Mouse (Mus musculus) urinary bladder, adult 18-20 months (tissue): ENCODE results near the gene Mecom.
A peak's percentile ranks its signal among the peaks of the same experiment; 100 is the strongest.

Experiments used
- DNase-seq, 2 experiments: peaks; one replicate each; pipeline ENCODE4 v3.0.0; 2022; ENCODE audit warnings: low spot score in 2 of 2, mixed read lengths in 2 of 2

The Mecom gene

DNA sequence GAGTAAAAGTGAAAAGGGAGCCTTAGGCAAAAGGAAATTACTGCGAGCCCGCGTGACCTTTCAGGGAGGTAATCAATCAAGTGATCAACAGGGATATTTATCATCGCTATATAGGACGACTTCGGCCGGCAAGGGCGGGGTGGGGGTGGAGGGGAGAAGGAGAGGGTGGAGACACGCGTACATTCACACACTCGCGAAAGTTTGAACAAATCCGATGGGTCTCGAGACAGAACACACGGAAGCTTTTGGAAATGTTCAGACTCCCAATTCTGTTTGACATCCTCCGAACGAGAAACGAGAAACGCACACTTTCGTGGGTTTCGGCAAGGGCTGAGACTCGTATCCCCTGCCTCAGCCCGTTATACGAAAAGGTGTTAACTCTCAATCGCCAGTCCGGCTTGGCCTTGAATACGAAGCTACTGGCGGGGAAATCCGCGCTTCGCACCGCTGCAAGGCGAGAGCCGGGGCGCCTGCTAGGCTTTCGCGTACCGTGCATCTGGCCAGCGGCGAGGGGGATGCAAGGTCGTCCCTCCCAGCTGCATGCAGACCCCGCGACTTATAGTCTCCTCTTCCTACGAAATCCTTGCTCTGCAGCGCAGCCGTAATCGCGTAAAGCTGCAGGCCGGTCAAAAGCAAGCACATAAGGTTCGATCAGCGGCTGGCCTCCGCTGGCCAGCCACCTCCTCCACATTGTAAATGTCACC, 33.6 kb downstream of the Mecom start:
- DNase-seq = no peak

DNA sequence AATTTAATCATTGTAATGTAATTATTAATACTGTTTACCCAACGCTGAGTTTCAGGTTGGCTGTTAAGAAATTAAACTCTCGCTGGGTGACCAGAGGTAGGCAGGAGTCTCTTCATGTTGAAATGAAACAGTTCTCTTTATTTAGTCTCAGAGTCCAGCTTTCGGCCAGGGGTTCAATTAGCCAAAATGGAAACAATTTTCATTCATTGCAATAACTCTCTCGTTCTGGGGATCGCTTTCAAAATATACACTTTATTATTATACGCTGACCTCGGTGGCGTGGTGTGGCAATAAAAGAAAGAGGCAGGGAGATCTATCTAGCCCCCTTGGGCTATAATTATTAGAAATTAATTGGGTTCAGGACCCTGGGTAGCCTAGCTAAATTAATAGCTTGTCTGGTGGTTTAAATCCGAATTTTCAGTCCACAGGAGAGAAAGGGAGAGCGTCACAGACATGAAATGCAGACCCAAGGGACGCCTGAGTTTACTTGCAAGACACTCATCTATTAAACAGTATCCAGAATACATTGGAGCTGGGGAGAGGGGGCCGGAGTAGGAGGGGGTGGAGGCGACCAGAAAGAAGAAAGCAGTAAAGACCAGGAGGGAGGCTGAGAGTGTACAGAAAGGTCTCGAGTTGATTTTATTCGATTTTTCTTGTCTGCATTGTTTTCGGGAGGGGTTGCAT, 34.4 kb downstream of the Mecom start:
- DNase-seq = no peak

DNA sequence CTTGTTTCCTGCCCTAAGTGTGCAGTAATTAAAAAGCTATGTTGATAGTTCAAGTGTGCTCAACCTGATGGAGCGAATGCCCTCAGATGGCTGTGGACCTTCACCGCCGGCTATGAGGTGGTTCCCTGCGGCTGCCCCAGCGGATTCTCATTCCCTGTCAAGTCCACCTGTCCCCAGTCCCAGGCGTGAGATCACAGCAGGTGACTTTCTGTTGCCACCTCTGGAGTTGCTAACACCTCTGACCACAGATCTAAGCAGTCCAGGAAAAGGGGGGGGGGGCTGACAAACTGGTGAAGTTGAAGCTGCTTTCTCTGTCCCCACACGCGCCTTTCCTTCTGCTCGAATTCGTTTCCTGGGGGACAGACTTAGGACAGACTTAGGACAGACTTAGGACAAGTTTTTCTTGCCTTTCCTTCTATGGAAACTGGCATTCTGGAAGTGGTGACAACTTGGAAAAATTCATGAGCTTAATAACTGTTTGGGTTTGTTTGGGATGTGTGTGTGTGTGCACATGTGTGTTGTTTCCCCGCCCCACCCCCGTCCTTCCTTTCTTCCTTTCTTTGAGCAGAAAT, 35.3 kb downstream of the Mecom start:
- DNase-seq = no peak

DNA sequence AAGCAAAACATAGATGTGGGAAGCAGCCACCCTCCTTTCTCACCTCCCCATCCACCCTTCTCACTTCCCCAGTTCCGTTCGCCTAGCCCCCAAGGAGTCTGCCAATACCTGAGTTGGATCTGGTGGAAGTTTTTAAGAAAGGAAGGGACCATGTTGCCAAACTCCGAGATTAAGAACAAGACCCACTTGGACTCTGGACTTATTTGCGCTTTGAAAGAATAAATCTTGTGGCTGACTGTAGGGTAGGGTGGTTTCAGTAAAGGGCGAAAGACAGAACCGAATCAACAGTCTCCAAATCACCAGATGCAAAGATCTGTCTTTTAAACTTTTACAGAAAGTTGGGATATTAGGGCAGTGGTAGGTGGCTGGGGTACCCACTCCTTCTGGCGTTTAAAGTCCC, 36.0 kb downstream of the Mecom start:
- DNase-seq = no peak

DNA sequence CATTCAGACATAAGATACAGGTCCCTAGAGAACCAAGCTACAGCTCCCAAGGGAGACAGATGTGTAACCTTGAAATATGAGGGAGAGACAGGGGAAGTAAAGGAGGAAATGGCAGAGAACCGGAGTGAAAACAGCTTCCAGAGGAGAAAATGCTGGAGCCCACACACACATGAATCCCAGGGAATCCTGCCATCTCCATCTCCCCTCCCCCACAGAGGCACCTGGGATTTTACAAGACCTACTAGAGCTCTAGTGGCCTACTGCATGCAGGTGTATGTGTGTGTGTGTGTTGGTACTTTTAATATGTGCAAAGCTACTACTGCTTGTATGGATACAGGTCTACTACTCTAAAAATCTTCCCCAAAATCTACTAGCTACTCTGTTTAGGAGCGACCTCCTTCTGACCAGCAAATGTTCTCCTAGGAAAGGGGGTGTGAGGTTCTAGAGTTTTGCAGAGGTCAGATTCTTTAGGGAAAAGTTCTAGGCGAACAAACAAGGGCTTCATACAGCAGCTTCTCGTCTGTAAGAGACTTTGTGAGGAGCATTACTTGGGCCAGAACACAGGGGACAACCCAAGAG, 36.7 kb downstream of the Mecom start:
- no peak for DNase-seq

DNA sequence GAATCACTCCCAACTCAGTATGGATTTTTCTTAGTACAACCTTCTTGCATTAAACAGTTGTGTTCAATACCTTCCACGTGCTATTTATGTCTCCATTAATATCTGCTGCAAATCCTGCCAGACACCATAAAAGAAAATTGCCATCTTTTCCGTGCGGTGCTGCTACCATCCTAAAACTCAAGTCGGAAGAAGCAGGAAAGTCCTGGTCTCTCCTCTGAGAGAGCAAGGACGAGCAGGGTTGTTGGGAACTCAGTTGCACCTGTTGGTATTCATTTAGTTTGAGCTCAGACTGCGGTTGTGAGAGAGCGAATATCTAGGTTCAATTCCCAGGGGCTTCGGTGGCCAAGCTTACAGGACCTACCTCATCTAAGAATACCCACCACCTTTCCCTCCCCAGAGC, 37.2 kb downstream of the Mecom start:
- no peak for DNase-seq

DNA sequence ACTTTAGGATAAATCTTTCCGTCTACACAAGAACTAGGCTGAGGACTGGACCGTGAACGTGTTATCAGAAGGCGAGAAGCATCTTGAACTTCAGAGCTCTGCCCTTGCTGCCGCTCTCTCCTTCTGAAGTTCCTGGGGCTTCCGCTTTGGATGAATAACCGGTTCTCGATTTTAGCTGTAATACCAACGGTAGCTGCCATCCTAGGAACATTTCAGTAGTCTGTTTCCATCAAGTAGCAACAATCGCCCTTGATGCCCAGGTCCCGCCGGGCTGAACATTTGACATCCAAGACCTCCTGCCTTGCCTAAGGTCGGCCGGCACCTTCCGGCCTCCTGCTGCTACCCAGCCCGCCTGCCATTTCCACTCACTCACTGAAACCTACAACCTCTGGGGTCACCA, 37.7 kb downstream of the Mecom start:
- DNase-seq = no peak

DNA sequence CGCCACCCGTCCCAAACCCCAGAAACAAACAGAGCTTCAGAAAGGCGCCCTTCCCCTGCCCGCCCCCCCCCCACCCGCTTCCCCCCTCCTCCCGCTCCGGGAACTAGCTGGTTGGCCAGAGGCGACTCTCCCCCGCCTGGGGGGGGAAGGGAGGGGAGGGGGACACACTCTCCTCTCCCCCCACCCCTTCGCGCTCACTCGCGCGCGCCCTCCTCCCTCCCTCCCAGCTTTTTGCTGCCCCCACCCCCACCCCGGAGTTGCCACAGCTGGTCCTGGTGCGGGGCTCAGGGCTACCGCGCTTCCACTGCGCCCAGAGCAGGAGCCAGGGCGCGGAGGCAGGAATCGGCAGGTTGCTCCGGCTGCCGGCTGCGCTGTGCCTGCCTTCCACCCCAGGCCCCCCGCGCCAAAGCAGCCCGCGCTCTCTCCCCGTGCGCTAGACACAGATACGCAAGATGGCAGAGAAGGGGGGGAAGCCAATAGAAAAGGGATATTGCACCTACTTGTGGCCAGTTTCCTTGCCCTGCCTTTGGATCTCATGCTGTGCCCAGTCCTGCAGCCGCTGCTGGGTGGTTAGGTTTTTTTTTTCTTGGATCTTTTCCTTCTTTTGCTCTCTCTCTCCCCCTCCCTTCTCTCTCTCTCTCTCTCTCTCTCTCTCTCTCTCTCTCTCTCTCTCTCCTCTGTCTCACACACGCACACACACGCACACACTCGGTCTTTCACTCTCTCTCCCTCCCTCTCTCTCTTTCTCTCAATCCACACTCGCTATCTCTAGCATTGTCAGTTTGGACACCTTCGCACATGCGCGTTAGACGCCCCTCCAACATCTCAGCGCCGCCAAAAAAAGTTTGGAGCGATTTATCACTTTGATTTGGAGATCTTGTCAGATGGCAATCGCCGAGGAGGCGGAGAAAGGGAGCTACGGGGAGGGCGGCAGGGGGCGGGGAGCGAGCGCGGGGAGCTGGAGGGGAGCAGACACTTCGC, 38.6 kb downstream of the Mecom start:
- DNase-seq = peak in 1 of 2 experiments; percentile 44

DNA sequence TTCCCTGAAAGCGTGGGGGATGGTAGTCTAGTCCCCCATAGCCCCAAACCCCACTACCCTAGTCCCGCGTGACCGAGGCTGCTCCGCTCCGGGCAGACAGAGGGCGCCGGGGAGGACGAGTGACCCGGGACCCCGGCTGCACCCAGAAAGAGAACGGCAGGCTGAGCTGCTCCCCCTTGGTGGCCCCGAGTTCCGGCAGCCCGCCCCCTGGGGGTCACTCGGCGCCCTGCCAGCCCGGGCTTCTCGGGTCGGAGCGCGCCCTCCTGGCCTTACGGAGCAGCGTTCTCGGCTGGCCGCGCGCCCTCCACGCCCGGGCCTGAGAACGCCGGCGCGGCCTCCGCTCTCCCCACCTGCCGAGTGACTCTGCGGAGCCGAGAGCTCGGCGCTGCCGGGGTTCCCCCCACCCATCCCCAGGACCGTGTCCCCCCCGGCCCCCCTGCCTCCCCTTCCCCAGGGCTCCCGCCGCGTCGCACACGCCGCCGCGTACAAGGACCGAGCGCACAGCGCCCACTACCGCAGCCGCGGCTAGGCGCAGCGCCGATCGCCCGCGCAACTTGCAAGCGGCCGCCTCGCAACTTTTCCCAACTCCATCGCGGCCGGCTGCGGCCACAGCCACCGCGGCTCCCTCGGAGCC, 39.4 kb downstream of the Mecom start:
- DNase-seq = peak; percentile 63 to 79

DNA sequence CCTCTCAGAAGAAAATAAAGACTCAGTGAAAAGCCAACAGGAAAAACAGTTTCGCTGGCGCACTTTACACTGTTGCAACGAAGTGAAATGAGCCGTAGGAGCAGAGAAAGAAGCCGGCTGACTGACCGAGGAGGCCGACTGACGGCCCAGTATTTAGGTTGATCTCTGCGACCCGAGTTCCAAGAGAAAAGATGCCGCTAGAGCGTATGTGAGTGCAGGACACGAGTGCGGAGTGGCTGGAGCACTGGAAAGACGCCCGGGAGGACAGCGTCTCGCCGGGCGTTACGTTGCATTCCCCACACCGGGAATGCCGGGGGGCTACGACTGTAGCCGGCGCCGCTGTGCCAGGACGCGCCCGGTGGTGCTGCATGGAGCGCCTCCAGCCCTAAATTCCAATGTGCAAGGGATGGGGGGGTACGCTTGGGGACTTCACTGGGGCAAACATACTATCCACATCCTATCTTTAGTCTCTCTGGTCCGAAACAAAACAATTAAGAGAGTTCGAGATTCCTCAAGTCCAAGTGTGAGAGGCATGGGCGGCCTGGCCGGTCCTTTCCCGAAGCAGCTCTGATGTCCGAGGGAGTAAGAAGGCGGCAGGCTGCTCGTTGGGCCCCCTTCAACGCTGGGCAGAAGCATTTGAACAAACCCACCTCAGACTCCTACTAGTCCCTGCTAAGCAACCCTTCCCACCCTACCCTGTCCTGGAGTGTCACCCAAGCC, 40.1 kb downstream of the Mecom start:
- DNase-seq = peak in 1 of 2 experiments; percentile 9

DNA sequence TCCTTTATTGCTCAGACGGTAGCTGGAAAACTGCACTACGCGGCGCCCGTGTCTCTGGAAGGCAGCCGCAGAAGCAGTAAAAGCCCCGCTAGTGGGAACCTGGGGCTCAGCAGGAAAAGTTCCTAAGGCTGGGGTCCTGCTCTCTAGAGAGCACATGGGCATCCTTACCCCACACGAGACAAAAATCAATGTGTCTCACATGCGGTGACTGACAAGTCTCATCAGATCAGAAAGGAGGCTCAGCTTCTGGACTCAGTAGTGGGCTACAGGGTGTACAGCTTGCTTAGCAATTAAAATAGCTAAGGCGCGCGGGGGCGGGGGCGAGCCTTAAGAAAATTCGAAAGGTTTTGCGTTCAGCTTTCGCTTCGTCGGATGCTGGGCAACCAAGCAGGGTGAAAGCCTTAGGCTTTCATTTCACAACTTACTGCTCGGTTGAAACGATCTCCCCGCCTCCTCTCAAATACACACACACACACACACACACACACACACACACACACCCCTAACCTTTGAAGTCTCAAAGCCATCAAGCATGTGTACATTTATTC, 40.7 kb downstream of the Mecom start:
- peak in 1 of 2 experiments; percentile 10 for DNase-seq

DNA sequence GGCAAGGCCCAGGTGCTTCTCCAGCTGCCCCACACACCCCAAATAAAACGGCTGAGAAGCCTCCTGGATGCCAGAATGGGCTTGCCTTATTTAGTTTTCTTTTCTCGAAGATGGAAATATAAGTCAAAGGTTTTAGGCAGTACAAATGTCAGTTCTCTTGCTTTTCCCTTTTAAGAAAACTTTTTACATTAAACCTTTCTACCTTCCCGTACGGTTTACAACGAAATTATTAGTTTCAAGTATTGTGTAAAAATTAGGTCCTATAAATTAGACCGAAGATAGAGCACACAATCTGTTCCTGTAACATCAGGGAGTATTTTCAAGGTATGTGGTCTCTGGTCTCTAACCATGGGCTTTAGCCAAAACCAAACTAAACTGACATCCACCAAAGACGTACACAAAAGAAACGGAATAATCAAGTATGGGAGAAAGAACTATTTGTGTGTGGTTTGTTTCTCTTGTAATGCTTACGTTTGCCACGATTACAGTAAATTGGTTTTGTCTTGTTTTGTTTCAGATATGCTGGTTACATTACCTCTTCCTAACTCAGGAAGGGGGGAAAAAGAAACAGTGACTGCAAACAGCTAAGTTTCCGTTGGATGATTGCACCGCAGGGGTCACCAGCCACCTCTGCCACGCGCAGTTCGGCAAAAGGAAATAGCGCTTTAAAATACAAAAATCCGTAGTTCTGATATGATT, 41.3 kb downstream of the Mecom start:
- no peak for DNase-seq

DNA sequence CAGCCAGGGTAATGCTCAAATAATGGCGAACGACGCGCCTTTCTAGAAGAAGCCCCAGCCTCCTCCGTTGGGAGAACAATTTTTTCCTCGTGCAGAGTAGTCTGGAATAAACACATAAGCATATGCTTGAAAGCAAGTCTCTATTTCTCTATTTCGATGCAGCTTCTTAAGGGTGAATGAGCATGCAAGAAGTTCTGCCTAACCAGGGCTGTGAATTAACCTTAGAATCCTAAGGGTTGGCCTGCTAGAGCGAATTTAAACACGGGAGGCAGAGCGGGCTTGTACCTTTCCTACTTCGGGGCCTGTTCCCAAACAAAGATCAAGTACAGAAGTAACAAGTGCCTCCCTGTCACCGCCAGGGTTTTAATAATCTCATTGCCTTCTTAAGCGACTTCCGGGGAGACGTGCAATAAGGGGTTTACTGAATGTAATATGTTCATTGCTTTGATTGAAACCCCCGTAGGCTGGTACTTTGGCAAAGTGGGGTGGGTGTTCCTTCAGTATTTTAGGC, 42.0 kb downstream of the Mecom start:
- no peak for DNase-seq

DNA sequence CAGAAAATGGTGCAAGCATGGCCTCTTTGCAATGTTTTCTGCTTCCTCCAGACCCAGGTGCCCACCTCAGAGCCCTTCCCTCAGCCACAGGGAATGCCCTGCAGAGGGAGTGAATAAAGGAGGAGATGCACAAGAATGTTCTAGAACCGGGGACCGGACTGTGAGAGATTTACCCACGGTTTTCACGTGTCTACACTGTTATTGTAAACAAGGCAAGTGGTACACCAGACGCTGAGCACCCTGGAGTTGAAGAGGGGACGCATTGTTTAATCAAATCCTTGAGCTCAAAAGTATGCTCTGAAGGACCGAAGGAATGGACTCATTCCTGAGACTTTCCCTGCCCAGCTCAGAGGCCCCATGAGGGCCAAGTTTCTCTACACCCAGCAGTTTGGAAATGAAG, 43.2 kb downstream of the Mecom start:
- no peak for DNase-seq

DNA sequence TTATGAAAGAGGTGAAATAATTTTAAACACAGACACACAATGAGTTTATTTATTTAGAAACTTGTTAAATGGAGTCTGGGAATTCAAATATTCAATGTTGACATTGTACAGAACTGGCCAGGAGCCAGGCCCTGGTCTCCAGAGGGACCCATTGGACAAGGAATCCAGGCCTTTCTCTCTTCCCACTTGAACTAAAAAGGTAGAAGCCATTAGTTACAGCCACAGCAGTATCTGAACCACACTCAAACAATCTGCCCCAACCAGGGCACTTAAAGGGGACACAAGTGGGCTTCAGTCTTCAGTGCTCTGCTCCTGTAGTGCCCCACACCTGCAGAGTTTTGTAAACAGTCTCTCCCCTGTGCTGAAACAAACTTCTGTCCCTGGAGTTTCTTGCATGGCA, 44.0 kb downstream of the Mecom start:
- no peak for DNase-seq

DNA sequence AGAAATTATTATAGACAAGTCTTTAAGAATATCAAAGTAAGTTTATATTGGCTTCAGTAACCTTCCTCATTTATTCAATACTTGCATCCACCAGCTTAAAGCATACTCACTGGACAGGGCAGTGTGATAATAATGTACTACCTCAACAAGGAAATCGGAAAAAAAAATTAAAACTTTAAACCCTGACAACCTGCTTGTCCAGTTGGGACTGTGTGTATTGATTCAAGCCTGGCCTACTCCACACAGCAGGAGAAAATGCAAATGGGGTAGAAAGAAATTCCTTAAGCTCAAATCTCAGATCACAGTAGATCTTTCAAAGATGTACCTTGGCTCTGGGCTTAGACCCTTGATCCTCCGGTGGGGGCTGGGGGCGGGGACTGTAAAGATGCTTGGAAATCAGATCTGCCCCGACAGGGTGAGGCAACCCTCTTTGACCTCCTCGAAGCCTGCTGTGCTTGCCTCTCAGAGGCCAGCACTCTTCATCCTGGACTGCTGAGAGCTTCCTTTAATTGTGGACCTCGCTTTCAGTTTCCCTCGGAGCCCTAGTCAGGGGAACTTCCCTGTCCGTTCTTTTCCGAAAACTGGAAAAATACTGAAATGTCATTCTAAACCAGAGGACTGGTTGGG, 49.5 kb downstream of the Mecom start:
- DNase-seq = no peak

DNA sequence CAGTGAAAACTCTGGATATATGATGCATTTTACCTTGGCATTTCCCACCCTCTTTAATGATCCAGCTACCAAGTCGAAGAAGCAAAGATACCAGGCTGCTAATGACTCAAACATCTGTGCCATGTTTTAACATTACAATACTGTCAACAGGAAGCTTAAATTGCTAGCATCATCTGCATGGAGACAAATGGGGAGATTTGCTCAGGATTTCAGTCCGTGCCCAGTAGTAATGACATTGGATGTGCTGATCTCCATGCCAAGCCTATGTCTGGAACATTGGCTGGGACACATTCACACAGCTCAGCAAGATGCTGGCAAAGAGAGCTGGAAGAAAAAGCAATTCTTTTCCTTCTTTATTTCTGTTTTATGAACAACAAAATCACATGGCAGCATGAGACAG, 53.4 kb downstream of the Mecom start:
- no peak for DNase-seq

DNA sequence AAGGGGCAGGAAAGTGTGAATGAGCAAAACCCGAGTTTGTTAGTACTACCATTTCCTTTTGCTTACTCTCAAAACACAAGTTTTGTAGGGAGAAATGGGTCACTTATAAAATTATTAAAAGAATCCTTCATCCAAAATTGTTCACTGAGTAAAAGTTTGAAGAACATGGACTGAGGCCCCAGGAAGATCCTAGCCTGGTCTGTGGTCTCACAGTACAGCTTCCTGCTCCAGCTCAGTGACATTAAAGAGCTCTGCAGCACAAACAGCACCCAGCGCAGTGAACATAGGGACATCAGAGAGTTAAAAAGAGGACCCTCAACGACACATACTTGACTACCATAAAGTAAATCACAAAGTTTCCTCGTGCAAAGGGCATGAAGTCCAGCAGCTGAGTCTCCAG, 59.0 kb downstream of the Mecom start:
- no peak for DNase-seq

DNA sequence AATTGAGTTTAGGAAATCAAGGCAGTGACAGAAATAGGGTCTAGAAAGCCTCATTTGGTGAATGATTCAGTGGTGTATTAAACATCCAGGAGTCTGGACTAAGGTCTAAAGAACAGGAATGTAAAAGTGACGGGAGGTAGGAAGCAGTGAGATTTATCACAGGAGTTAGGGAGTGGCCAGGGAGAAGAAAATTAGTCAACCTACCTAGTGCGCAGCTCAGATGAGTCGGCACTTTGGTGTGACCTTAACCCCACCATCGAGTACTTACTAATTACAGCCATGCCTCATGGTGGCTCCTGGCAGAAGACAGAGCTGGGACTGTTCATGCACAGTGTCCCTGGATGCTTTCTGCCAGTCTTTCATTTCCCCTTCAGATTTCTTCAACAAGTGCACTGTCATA, 61.4 kb downstream of the Mecom start:
- no peak for DNase-seq
